Mouse (Mus musculus) retina, adult 2 months (tissue): Measurements from ENCODE around the gene Suds3.

Experiments
- DNase-seq: peaks from one replicate; pipeline ENCODE4 v3.0.0-alpha.2; 2012; ENCODE audit warnings: low read depth, low spot score

Suds3 gene

DNA sequence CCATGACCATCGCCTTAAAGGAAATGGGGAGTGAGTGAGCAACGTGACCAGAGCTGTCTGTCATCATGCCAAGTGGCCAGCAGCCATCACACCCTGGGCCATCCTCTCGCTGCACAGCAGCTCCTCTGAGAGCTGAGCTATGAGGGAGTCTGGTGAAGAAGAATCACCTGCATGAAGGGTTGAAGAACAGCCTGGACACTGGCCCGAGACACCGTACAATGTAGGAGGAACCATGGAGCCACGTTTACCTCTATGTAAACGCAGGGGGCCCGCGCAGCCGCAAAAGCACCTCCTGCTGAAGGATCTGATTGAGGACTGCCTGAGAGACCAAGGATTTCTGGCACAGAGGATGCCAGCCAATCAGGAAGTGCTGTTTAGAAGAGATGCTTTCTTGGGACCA lies 70.8 kb downstream of the Suds3 start:
- no peak for DNase-seq

DNA sequence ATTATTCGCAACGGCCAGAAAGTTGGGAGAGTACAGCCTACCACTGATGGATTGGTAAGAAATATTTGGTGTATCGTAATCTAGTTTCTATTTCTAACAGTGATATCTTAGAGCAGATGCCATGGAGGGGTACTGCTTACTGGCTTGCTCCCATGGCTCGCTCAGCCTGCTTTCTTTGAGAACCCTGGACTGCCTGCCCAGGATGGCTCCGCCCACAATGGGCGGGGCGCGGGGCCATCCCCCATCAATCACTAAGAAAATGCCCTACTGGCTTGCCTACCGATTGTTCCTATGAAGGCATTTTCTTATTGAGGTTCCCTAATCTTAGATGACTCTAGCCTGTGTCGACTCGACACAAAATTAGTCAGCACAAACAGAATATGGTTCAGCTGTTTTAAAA lies 73.3 kb downstream of the Suds3 start:
- DNase-seq: no peak
